Mouse (Mus musculus) erythroblast, embryonic 14.5 days (primary cell): ENCODE data around the gene Rnf225. TPM values are rescaled to one million over a fixed set of nuclear protein-coding genes. Genes with fewer than 3 reads are reported as not detected.
A peak's percentile ranks its signal among the peaks of the same experiment; 100 is the strongest.
"Not testable (repeated sequence)": the region's sequence is repeated elsewhere in the genome, so short reads cannot be mapped to it uniquely, and the experiment has no call there.

Experiments used
- H3K27me3 ChIP-seq: 2 replicates; pipeline ENCODE4 v1.6.1; 2012; ENCODE audit warnings: inconsistent platforms; ENCODE audit not compliant: control insufficient read depth
- H3K36me3 ChIP-seq: 2 replicates; pipeline ENCODE4 v1.6.1; 2012; ENCODE audit warnings: mild to moderate bottlenecking, inconsistent platforms; ENCODE audit not compliant: control insufficient read depth
- H3K4me1 ChIP-seq: 2 replicates; pipeline ENCODE4 v1.6.1; 2012; ENCODE audit warnings: inconsistent platforms; ENCODE audit not compliant: control insufficient read depth
- H3K4me3 ChIP-seq: replicated peaks from 2 replicates; pipeline ENCODE3; 2012; ENCODE audit warnings: moderate library complexity, mild to moderate bottlenecking, inconsistent platforms
- H3K9me3 ChIP-seq: 2 replicates; pipeline ENCODE4 v1.6.1; 2012; ENCODE audit warnings: low read length, inconsistent platforms, mixed read lengths; ENCODE audit not compliant: control insufficient read depth
- GATA1 ChIP-seq: IDR thresholded peaks from 2 replicates; pipeline ENCODE4 v1.6.1; 2012; ENCODE audit warnings: low read length, inconsistent platforms, mixed read lengths
- TAL1 ChIP-seq: IDR thresholded peaks from 3 replicates; pipeline ENCODE4 v1.6.1; 2012; ENCODE audit warnings: low read length, inconsistent platforms, mixed read lengths
- polyA plus RNA-seq: library from polyadenylated mRNA; stranded (reverse); fragments of >175 nt; gene quantifications from 2 replicates; pipeline ENCODE4 v1.2.3, GENCODE M21; 2012

The Rnf225 gene
- polyA plus RNA-seq, 1 experiment: 0.14 TPM

GRCm38 (mm10) chr7:12901517-12901916, 25.7 kb upstream of the Rnf225 start:
- H3K36me3 ChIP-seq: peaks cover 43% of the 10 kb centered on the region
- H3K9me3 ChIP-seq: no peaks in the 10 kb centered on the region

GRCm38 (mm10) chr7:12903623-12904022, 23.6 kb upstream of the Rnf225 start:
- Histone ChIP-seq H3K9me3 (no peaks in the 10 kb centered on the region), H3K4me1 (peaks cover 26% of the 10 kb centered on the region), H3K36me3 (peaks cover 64% of the 10 kb centered on the region), H3K27me3 (no peaks in the 10 kb centered on the region), H3K4me3 (peak overlapping the region; percentile 53)
- TF ChIP-seq TAL1 (no peak), GATA1 (no peak)

More at GRCm38 (mm10) chr7:12901517-12901916, 25.7 kb upstream of the Rnf225 start:
- Histone ChIP-seq H3K4me1 (peaks cover 37% of the 10 kb centered on the region), H3K4me3 (no peak overlapping the region), H3K27me3 (no peaks in the 10 kb centered on the region)
- TF ChIP-seq TAL1 (no peak), GATA1 (no peak)

- peaks cover 68% of the 10 kb centered on the region for H3K36me3 ChIP-seq
Observed at GRCm38 (mm10) chr7:12905146-12905545, 22.1 kb upstream of the Rnf225 start.

GRCm38 (mm10) chr7:12909498-12909962, 17.7 kb upstream of the Rnf225 start:
- H3K4me3 ChIP-seq: peak overlapping the region; percentile 82
- no peaks in the 10 kb centered on the region for H3K27me3 ChIP-seq
- peaks cover 45% of the 10 kb centered on the region for H3K36me3 ChIP-seq
- H3K9me3 ChIP-seq: no peaks in the 10 kb centered on the region
- peaks cover 21% of the 10 kb centered on the region for H3K4me1 ChIP-seq
- no peak for TF ChIP-seq TAL1
- TF ChIP-seq GATA1: no peak

More at GRCm38 (mm10) chr7:12905146-12905545, 22.1 kb upstream of the Rnf225 start:
- no peaks in the 10 kb centered on the region for H3K9me3 ChIP-seq
- no peak for TF ChIP-seq GATA1
- TF ChIP-seq TAL1: no peak
- H3K4me1 ChIP-seq: peaks cover 32% of the 10 kb centered on the region
- H3K4me3 ChIP-seq: no peak overlapping the region
- H3K27me3 ChIP-seq: no peaks in the 10 kb centered on the region

GRCm38 (mm10) chr7:12910181-12910668, 17.0 kb upstream of the Rnf225 start:
- TF ChIP-seq TAL1 (no peak), GATA1 (peak; percentile 100)

GRCm38 (mm10) chr7:12913556-12913955, 13.7 kb upstream of the Rnf225 start:
- H3K4me1 ChIP-seq: peaks cover 20% of the 10 kb centered on the region
- H3K9me3 ChIP-seq: no peaks in the 10 kb centered on the region
- TF ChIP-seq GATA1 (no peak), TAL1 (no peak)
- H3K27me3 ChIP-seq: no peaks in the 10 kb centered on the region
- no peak overlapping the region for H3K4me3 ChIP-seq
- H3K36me3 ChIP-seq: peaks cover 5% of the 10 kb centered on the region

More at GRCm38 (mm10) chr7:12910181-12910668, 17.0 kb upstream of the Rnf225 start:
- no peaks in the 10 kb centered on the region for H3K9me3 ChIP-seq
- no peaks in the 10 kb centered on the region for H3K27me3 ChIP-seq
- peak overlapping the region; percentile 82 for H3K4me3 ChIP-seq
- H3K4me1 ChIP-seq: peaks cover 20% of the 10 kb centered on the region
- H3K36me3 ChIP-seq: peaks cover 38% of the 10 kb centered on the region

GRCm38 (mm10) chr7:12920495-12920894, 6.7 kb upstream of the Rnf225 start:
- peaks cover 38% of the 10 kb centered on the region for H3K4me1 ChIP-seq
- H3K36me3 ChIP-seq: peaks cover 28% of the 10 kb centered on the region
- peak overlapping the region; percentile 35 for H3K4me3 ChIP-seq
- H3K9me3 ChIP-seq, H3K27me3 ChIP-seq: not testable (repeated sequence)

- no peaks in the 10 kb centered on the region for H3K27me3 ChIP-seq
- H3K4me3 ChIP-seq: peak overlapping the region; percentile 78
- peaks cover 36% of the 10 kb centered on the region for H3K36me3 ChIP-seq
- peaks cover 41% of the 10 kb centered on the region for H3K4me1 ChIP-seq
- TF ChIP-seq GATA1 (no peak), TAL1 (no peak)
- no peaks in the 10 kb centered on the region for H3K9me3 ChIP-seq
Observed at GRCm38 (mm10) chr7:12921318-12921704, 5.9 kb upstream of the Rnf225 start.

- peak within 1 kb of the TSS; percentile 78 for H3K4me3 ChIP-seq
- H3K36me3 ChIP-seq: peaks cover 42% of the 10 kb centered on the region
- H3K4me1 ChIP-seq: peaks cover 41% of the 10 kb centered on the region
- H3K27me3 ChIP-seq: no peaks in the 10 kb centered on the region
- no peaks in the 10 kb centered on the region for H3K9me3 ChIP-seq
- TF ChIP-seq TAL1: no peak
- no peak for TF ChIP-seq GATA1
Observed at GRCm38 (mm10) chr7:12921705-12922465, 5.3 kb upstream of the Rnf225 start, which contains the start of gene Rps5. Rps5 (plus strand) TSS chr7:12922290.
